Mouse (Mus musculus) left cerebral cortex, postnatal 25 days (tissue): ENCODE measurements around the gene Olfr1022. TPM values are rescaled to one million over a fixed set of nuclear protein-coding genes. Genes with fewer than 3 reads are reported as not detected.

Experiments
- DNase-seq, 2 experiments: peaks; one replicate each; pipeline ENCODE4 v3.0.0; 2022; ENCODE audit warnings: low spot score in 2 of 2, mixed read lengths in 1 of 2
- intact Hi-C: fragments of 180-260 bp; cut with DNase I; formaldehyde crosslinking; loops from one replicate; pipeline ENCODE4 v1.15.1; 2025
- total RNA-seq, 2 experiments: library from RNA; stranded (reverse); gene quantifications; 2 replicates each; pipeline ENCODE4 v1.2.3; 2021

Gene Olfr1022
- not detected for total RNA-seq

DNA sequence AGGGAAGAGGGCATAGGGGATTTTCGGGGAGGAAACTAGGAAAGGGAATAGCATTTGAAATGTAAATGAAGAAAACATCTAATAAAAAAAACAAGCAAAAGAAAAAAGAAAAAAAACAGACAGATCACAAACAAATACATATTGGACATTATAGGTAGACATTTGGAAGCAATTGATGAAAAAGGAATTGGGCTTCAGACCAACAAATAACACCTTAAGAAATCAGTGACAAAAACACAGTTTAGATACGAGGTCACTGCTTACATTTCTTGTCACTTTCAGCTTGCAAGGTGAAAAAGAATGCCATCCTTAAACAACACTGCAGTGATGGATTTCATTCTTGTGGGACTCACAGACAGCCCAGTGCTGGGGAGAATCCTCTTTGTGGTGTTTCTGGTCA, at the start of gene Olfr1022:
Olfr1022 (plus strand) TSS at position 301 of the 400 bp plus-strand sequence.
- no peak for DNase-seq
- intact Hi-C loops = no loop called here

DNA sequence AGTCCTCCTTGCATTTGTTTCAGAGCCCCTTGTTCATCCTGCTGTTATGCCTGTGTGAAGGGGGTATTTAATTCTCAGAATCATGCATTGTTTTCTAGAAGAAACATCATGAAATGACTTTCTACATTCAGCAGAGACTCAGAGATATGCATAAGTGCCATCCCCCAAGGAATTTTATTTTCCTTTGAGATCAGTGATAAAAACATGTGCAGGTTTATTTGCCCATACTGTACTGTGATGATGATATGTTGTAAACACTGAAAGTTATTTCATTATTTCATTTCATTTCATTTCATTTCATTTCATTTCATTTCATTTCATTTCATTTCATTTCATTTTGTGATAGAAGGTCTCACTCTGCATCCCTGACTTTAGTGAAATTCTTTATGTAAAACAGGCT, 23.0 kb upstream of the Olfr1022 start, which contains the start of gene Olfr1019:
Olfr1019 (minus strand) TSS at position 101 of the 400 bp plus-strand sequence.
- intact Hi-C loops = no loop called here
- DNase-seq = no peak

DNA sequence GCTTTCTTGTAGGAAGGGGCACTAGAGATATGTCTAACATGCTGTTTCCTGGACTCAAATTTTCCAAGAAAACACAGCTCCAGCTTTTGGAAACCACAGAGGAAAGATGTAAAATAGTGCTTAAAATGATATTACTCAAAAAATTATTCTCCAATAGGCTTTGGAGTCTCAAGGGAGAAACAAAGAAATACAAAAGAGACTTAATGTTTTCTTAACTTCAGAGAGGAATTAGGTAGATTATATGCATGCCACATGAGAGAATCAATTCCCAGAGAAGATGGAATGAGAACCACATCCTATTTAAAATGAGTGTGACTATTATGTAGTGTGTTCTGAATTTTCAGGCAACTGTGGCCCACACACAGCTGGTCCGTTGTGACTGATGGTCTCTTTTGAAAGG, 21.7 kb upstream of the Olfr1022 start, which contains the start of gene Olfr1020:
Olfr1020 (plus strand) TSS at position 301 of the 400 bp plus-strand sequence.
- intact Hi-C loops = no loop called here

DNA sequence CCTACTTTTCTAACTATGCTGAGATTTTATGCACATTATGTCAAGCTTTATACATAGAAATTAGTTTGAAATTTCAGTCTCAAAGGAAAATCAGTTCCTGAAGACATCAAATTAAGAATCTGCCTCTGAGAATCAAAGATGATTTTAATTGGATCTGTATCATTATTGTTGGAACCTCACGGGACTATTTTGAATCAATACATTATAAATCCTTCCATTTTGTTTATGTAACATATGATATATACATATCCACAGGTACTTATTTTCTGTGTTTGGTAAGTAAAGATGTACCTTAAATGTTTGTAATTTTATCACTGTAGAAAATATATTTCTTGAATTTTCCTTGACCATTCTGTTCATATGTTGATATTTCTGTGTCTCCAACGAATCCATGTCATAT, 16.9 kb downstream of the Olfr1022 start, which contains the start of gene Olfr1023:
Olfr1023 (plus strand) TSS at position 301 of the 400 bp plus-strand sequence.
- no peak for DNase-seq
- intact Hi-C loops = no loop called here

More for the DNA sequence above, 21.7 kb upstream of the Olfr1022 start, which contains the start of gene Olfr1020:
- no peak for DNase-seq

DNA sequence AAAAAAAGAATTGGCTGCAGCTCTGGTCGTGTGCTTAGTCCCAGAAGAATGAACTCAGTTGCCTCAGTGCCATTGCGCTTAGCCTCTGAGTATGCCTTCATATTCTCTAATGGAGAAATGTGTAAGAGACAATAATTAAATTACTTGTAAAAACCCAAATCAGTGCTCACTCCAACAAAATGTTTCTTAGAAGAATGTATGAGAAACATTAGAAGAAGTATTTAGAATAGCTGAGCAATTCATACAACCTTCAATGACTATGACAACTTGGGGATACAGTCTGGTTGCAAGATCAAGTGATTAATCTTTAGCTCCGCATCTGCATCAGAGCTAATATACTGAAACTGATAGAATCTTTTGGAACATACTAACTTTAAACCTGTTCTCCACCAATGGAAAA, 36.6 kb downstream of the Olfr1022 start, which contains the start of gene Olfr1024:
Olfr1024 (minus strand) TSS at position 101 of the 400 bp plus-strand sequence.
- DNase-seq = no peak
- intact Hi-C loops = no loop called here

DNA sequence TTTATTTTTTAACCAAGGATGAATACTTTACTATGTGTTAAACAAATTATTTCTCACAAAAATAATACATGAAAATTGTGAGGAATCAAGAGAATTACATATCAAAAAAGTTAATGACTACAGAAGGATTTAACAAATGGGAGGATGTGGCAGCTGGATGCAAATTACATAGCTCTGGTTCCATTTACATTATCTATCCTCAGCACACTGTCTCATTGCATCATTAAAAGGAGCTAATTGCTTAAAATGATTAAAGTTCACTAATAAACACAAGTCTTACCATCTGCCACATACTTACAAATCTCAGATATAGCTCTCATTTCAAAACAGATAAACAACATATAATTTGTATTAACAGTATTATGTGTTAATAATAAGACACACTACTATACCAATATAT, 44.8 kb downstream of the Olfr1022 start:
- no peak for DNase-seq
- intact Hi-C loops = no loop called here

DNA sequence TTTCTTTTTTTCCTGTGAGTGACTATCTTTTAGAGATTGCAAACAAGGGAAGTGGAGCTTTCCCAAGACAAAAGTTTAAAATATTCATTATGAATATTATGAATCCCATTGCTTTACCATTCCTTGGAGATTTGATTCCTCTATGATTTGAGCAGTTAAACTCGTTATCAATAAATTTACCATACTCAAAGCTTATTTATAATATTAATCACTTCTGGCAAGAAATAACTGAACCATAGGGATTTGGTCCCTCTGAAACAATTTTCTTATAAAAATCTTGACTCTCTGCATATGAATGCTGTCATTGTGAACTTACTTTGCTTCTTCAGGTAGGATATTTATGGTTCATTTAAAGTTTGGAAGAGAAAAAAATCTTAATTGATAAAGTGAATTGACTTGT, 46.5 kb downstream of the Olfr1022 start, which contains the start of gene Olfr1025-ps1:
Olfr1025-ps1 (plus strand) TSS at position 301 of the 400 bp plus-strand sequence.
- intact Hi-C loops = no loop called here
- no peak for DNase-seq

Other genes with a start within 250 kb of the Olfr1022 start
- not detected for gene Olfr1002, start 217.9 kb upstream of the Olfr1022 start, total RNA-seq
- not detected for gene Olfr154, start 204.1 kb upstream of the Olfr1022 start, total RNA-seq
- gene Olfr1006, start 189.8 kb upstream of the Olfr1022 start, total RNA-seq = not detected
- not detected for gene Olfr1008, start 179.2 kb upstream of the Olfr1022 start, total RNA-seq
- not detected for gene Olfr1009, start 153.2 kb upstream of the Olfr1022 start, total RNA-seq
- gene Olfr1012, start 105.8 kb upstream of the Olfr1022 start, total RNA-seq = not detected
- gene Olfr1013, start 101.5 kb upstream of the Olfr1022 start, total RNA-seq = not detected
- not detected for gene Olfr1014, start 95.9 kb upstream of the Olfr1022 start, total RNA-seq
- not detected for gene Olfr1015, start 86.6 kb upstream of the Olfr1022 start, total RNA-seq
- not detected for gene Olfr1016, start 66.0 kb upstream of the Olfr1022 start, total RNA-seq
- not detected for gene Olfr1018, start 50.1 kb upstream of the Olfr1022 start, total RNA-seq
- not detected for gene Olfr1019, start 23.1 kb upstream of the Olfr1022 start, total RNA-seq
- not detected for gene Olfr1020, start 21.6 kb upstream of the Olfr1022 start, total RNA-seq
- gene Olfr1023, start 17.0 kb downstream of the Olfr1022 start, total RNA-seq = not detected
- gene Olfr1024, start 36.5 kb downstream of the Olfr1022 start, total RNA-seq = not detected
- not detected for gene Olfr1025-ps1, start 46.6 kb downstream of the Olfr1022 start, total RNA-seq
- not detected for gene Olfr1026, start 53.0 kb downstream of the Olfr1022 start, total RNA-seq
- gene Olfr1028, start 81.8 kb downstream of the Olfr1022 start, total RNA-seq = not detected
- not detected for gene Olfr1029, start 105.3 kb downstream of the Olfr1022 start, total RNA-seq
- not detected for gene Olfr1030, start 110.7 kb downstream of the Olfr1022 start, total RNA-seq
- gene Olfr1031, start 121.7 kb downstream of the Olfr1022 start, total RNA-seq = not detected
- gene Olfr1032, start 136.9 kb downstream of the Olfr1022 start, total RNA-seq = not detected
- gene Olfr1033, start 152.0 kb downstream of the Olfr1022 start, total RNA-seq = not detected
- not detected for gene Olfr1034, start 177.3 kb downstream of the Olfr1022 start, total RNA-seq
- not detected for gene Olfr1036, start 205.4 kb downstream of the Olfr1022 start, total RNA-seq
- gene Olfr1037, start 218.8 kb downstream of the Olfr1022 start, total RNA-seq = not detected